Mouse (Mus musculus): Measurements from ENCODE around the gene Pou5f2.

Gene Pou5f2

GRCm38 (mm10) chr13:78024683-78025294, at the start of gene Pou5f2:
Pou5f2 (plus strand) TSS chr13:78024902.
- peak; percentile 9 for DNase-seq (ENCODE audit: low read depth, low spot score)

DNA sequence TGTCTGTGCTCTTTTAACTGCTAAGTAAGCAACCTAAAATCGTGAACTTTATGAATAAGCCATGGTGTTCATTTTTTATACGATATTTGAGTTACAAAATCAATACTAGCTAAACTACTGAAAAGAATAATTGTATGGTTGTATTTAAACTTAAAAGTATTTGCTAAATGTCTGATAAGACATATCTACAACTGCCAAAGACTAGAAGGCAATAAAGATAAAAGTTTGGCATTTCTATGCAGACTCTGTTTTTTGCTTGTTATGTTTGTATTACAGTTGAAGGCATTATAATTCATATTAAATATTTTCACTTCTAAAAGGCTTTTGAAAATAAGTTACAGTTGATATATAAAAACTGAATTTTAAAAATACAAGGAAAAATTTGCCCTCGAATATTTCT, 48.5 kb upstream of the Pou5f2 start:
- DNase-seq (ENCODE audit: low read depth, low spot score): no peak

GRCm38 (mm10) chr13:77977121-77977520, 47.6 kb upstream of the Pou5f2 start:
- DNase-seq (ENCODE audit: low read depth, low spot score): no peak

DNA sequence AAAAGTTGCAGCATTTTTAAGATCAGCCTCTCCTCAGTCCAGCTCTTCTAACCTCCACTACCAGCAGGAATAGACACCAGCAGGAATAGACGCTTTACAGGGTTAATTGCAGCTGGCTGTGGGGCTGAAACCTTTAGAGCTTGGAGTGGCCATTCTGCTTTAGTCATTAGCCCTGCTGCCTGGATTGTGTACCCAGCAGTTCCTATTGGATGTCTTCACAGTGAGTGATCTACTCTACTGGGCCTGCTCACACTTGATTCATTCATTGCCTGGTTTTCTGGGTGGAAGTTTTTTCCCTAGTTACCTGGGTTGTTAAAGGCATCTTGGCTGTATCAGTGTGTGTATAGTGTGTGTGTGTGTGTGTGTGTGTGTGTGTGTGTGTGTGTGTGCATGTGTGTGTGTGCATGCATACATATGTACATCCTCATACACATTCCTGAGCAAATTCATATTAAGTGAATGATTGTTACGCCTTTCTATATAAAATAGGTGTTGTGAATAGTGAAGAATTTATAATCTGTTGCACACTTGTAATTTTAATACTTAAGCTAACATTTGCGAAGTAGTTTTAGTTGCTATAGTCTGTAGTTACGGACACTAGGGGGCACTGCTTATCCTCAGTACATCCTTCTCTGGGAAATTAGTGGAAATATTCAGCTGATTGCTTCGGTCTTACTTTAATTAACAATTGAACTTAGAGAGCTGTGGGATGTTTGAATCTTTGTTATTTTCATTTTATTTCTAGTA, 42.4 kb upstream of the Pou5f2 start:
- no peak for DNase-seq (ENCODE audit: low read depth, low spot score)

GRCm38 (mm10) chr13:77982852-77983202, 41.9 kb upstream of the Pou5f2 start:
- DNase-seq (ENCODE audit: low read depth, low spot score): no peak

DNA sequence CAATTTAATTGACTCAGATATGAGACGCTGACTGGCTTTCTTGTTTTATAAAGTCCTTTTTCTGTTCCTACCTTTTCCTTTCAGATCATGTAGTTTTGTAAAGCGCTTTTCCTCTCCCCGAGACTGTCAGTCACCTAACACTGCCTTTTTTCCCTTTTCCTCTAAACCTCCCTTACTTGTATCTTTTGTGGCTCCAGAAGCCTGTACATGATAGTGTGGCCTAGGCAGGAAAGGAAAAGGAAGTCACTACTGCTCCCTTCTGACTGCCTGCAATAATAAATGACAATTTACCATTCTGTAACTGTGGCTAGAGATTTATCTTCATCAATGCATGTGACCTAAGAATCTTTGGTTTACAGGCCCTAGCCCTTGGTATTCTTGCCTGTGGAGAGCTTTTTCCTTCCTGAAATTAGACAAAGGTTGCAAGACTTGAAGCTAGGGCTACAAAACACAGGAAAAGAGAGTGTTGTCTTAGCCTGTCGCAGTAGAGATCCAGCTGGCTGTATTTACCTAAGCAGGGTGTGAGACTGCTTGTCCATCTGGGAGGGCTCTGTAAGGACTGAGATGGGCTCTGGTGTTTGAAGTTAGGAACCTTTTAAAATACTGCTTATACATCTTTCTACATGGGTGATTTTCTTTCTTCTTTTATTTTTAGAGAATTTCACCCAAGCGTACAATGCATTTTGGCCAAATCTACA, 33.4 kb upstream of the Pou5f2 start:
- DNase-seq (ENCODE audit: low read depth, low spot score): no peak

GRCm38 (mm10) chr13:78004649-78005048, 20.1 kb upstream of the Pou5f2 start:
- DNase-seq (ENCODE audit: low read depth, low spot score): no peak

- DNase-seq (ENCODE audit: low read depth, low spot score): no peak
These were observed 19.4 kb upstream of the Pou5f2 start for GRCm38 (mm10) chr13:78005344-78005743.

GRCm38 (mm10) chr13:78010176-78010575, 14.5 kb upstream of the Pou5f2 start:
- DNase-seq (ENCODE audit: low read depth, low spot score): no peak

GRCm38 (mm10) chr13:78032821-78033220, 8.1 kb downstream of the Pou5f2 start:
- DNase-seq (ENCODE audit: low read depth, low spot score): no peak

GRCm38 (mm10) chr13:78037203-78037602, 12.5 kb downstream of the Pou5f2 start:
- DNase-seq (ENCODE audit: low read depth, low spot score): no peak

DNA sequence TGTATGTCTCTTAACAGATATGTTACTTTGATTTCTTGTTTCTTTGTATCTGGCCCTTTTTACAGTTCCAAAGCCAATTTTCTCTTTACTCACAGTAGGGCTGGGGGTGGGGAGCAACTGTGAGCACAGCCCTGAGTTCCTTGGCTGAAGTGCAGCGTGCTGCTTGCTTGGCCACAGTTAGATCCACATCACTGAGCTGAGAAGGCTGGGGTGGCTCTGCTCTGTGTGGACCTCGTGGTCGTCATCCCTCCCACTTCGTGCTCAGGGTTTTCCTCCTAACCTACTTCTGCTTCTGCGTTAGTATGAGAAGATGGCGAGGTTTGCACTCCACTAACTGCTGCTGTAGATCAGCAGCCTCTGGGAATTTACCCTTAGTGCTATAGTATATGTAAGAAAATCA, 18.5 kb downstream of the Pou5f2 start:
- DNase-seq (ENCODE audit: low read depth, low spot score): no peak

GRCm38 (mm10) chr13:78045116-78045515, 20.4 kb downstream of the Pou5f2 start:
- DNase-seq (ENCODE audit: low read depth, low spot score): no peak

All from WW6 (cell line).